Mouse (Mus musculus) v-Abl transformed pro-B cells (cell line): ENCODE measurements around the gene Brms1.

ENCODE experiments used
- in situ Hi-C, 2 experiments: fragments of 400-800 bp; cut with MboI; formaldehyde crosslinking; loops; one replicate each; pipeline ENCODE4 v1.15.1; 2025; ENCODE audit not compliant: unreplicated experiment in 2 of 2

The Brms1 gene

GRCm38 (mm10) chr19:5040862-5041523 is at the start of gene Brms1:
TSS of gene Brms1 (plus strand) at chr19:5041354.
- in situ Hi-C loops = no loop called here

- in situ Hi-C loops = no loop called here
Measured at GRCm38 (mm10) chr19:4992371-4992770, 48.8 kb upstream of the Brms1 start.

- in situ Hi-C loops = no loop called here
Measured at GRCm38 (mm10) chr19:4992904-4993303, 48.2 kb upstream of the Brms1 start.

- in situ Hi-C loops = no loop called here
Measured at GRCm38 (mm10) chr19:4994043-4994442, 47.1 kb upstream of the Brms1 start.

GRCm38 (mm10) chr19:4999445-5000140 is 41.6 kb upstream of the Brms1 start:
- in situ Hi-C loops = loop anchor here (5.0 kb wide), 4 partner anchors 242 to 502 kb away; partner anchors contain the start of genes Rbm4b (in 2 of the 2), 2010003K11Rik (in 1 of the 2) and Rce1 (in 1 of the 2)

GRCm38 (mm10) chr19:5001666-5002406 is 39.3 kb upstream of the Brms1 start:
- in situ Hi-C loops = loop anchor here (5.0 kb wide), 4 partner anchors 245 to 505 kb away; partner anchors contain the start of genes Rbm4b (in 2 of the 2), 2010003K11Rik (in 1 of the 2) and Rce1 (in 1 of the 2)

GRCm38 (mm10) chr19:5003644-5004043 is 37.5 kb upstream of the Brms1 start:
- in situ Hi-C loops = loop anchor here (5.0 kb wide), 4 partner anchors 246 to 506 kb away; partner anchors contain the start of genes Rbm4b (in 2 of the 2), 2010003K11Rik (in 1 of the 2) and Rce1 (in 1 of the 2)

GRCm38 (mm10) chr19:5004925-5005324 is 36.2 kb upstream of the Brms1 start:
- in situ Hi-C loops = loop anchor here (5.0 kb wide), 4 partner anchors 248 to 508 kb away; partner anchors contain the start of genes Rbm4b (in 2 of the 2), 2010003K11Rik (in 1 of the 2) and Rce1 (in 1 of the 2)

- in situ Hi-C loops = loop anchor here in 1 of 2 experiments (10.0 kb wide), 1 partner anchor 62 kb away; no protein-coding TSS in a partner anchor
Measured at GRCm38 (mm10) chr19:5013138-5013537, 28.0 kb upstream of the Brms1 start.

GRCm38 (mm10) chr19:5014961-5015398 is 26.2 kb upstream of the Brms1 start:
- in situ Hi-C loops = loop anchor here in 1 of 2 experiments (10.0 kb wide), 1 partner anchor 60 kb away; no protein-coding TSS in a partner anchor

- in situ Hi-C loops = loop anchor here in 1 of 2 experiments (10.0 kb wide), 1 partner anchor 59 kb away; no protein-coding TSS in a partner anchor
Measured at GRCm38 (mm10) chr19:5016221-5016742, 24.9 kb upstream of the Brms1 start.

GRCm38 (mm10) chr19:5016782-5017181 is 24.4 kb upstream of the Brms1 start:
- in situ Hi-C loops = loop anchor here in 1 of 2 experiments (10.0 kb wide), 1 partner anchor 58 kb away; no protein-coding TSS in a partner anchor

- in situ Hi-C loops = loop anchor here in 1 of 2 experiments (10.0 kb wide), 1 partner anchor 57 kb away; no protein-coding TSS in a partner anchor
Measured at GRCm38 (mm10) chr19:5017611-5018010, 23.5 kb upstream of the Brms1 start.

- in situ Hi-C loops = loop anchor here in 1 of 2 experiments (10.0 kb wide), 1 partner anchor 57 kb away; no protein-coding TSS in a partner anchor
Measured at GRCm38 (mm10) chr19:5018191-5018590, 23.0 kb upstream of the Brms1 start.

GRCm38 (mm10) chr19:5021416-5021815 is 19.7 kb upstream of the Brms1 start:
- in situ Hi-C loops = no loop called here

- in situ Hi-C loops = no loop called here
Measured at GRCm38 (mm10) chr19:5023621-5024479, 17.3 kb upstream of the Brms1 start, which contains the start of gene Slc29a2. TSS of gene Slc29a2 (plus strand) at chr19:5023860.

GRCm38 (mm10) chr19:5026111-5026510 is 15.0 kb upstream of the Brms1 start:
- in situ Hi-C loops = no loop called here

GRCm38 (mm10) chr19:5032686-5033085 is 8.5 kb upstream of the Brms1 start:
- in situ Hi-C loops = no loop called here

GRCm38 (mm10) chr19:5036577-5036976 is 4.6 kb upstream of the Brms1 start:
- in situ Hi-C loops = no loop called here
